Mouse (Mus musculus): ENCODE results near the gene Mpzl1.

GRCm38 (mm10) chr1:165594699-165595421 lies 39.5 kb downstream of the Mpzl1 start:
- TF ChIP-seq CTCF (IDR thresholded peaks at IDR 0.05; ENCODE audit: control insufficient read depth, insufficient read depth, low read length) (no peak), POLR2A (IDR thresholded peaks at IDR 0.05; ENCODE audit: borderline replicate concordance, control insufficient read depth, low read depth, low read length) (no peak)
